ENCODE assay signal across 9 mouse cellular contexts in the genomic region with DNA sequence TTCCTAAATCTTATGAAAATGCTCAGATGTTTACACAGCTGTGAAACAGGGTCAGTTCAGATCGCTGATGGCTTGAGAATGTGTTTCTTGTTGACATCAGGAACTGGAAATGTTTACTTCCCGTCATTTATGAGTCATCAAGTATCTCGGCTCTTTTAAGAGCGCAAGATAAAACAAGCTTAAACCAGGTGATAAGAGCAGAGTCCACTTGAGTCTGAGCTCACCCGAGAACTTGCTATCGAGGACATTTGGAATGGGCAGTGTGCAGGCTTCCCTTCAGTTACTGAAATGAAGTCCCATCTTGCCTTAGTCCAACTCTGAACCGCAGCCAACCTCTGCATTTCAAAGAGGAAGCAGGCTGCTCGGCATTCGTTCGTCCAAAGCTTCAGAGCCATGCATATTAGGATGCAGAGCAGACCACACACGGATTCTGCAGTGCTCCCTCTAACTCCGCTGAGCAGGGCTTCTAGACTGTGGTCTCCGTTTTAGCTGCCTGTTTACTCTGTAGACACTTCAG. TPM values are rescaled to one million over a fixed set of nuclear protein-coding genes. Genes with fewer than 3 reads are reported as not detected.
A peak's percentile ranks its signal among the peaks of the same experiment; 100 is the strongest.
DNase-seq lines count a peak whose midpoint lies in the region; ATAC-seq and TF ChIP-seq lines count a peak whose summit lies in the region.
"Had no signal": no experiment of that assay in that cellular context is flagged by ENCODE, and none has a peak within 500 bp of the region (broad histone marks: within the 10 kb centered on the region; RNA-seq: fewer than 3 reads in every experiment).

No protein-coding gene starts in this region.

- no peak overlapping the region for H3K9ac ChIP-seq in hindbrain, postnatal 0 days (replicated peaks; ENCODE audit: low read length)
- no peak overlapping the region for H3K9ac ChIP-seq in hindbrain, embryonic 11.5 days (ENCODE audit: low read depth, low read length)
- no peak overlapping the region for H3K9ac ChIP-seq in MEL (ENCODE audit: control insufficient read depth, low read depth, low read length, poor library complexity, severe bottlenecking)
- H3K9ac ChIP-seq: hindbrain, embryonic 15.5 days had no signal

- no peak for TF ChIP-seq RAD21 in MEL (IDR thresholded peaks at IDR 0.05; ENCODE audit: low read depth, low read length)

- H3K4me2 ChIP-seq in hindbrain, postnatal 0 days (ENCODE audit: low read depth, low read length) = no peak overlapping the region
- no peak overlapping the region for H3K4me2 ChIP-seq in hindbrain, embryonic 11.5 days (replicated peaks; ENCODE audit: low read depth, low read length)
- H3K4me2 ChIP-seq: hindbrain, embryonic 15.5 days had no signal

- H3K79me2 ChIP-seq in MEL (ENCODE audit: control insufficient read depth, insufficient read depth, low read length, poor library complexity) = no peaks in the 10 kb centered on the region

- no peak overlapping the region; the same call in 1 of the 2 replicates for H3K27ac ChIP-seq in hindbrain, postnatal 0 days
- no peak overlapping the region for H3K27ac ChIP-seq in hindbrain, embryonic 11.5 days (ENCODE audit: low read depth, low read length)
- H3K27ac ChIP-seq in MEL (ENCODE audit: control insufficient read depth, low read depth, low read length) = no peak overlapping the region
- H3K27ac ChIP-seq: hindbrain, embryonic 15.5 days had no signal

- H3K4me3 ChIP-seq in hindbrain, postnatal 0 days (ENCODE audit: low read length) = no peak overlapping the region
- no peak overlapping the region for H3K4me3 ChIP-seq in hindbrain, embryonic 11.5 days (ENCODE audit: low read depth, low read length)
- H3K4me3 ChIP-seq in MEL (ENCODE audit: control insufficient read depth in 1 of 2, insufficient read depth in 1 of 2, low read depth in 2 of 2, low read length in 2 of 2) = no peak overlapping the region
- H3K4me3 ChIP-seq: hindbrain, embryonic 15.5 days had no signal

- peak; percentile 40; the same call in 1 of the 2 replicates for ATAC-seq in hindbrain, postnatal 0 days
- no peak for ATAC-seq in hindbrain, embryonic 11.5 days (ENCODE audit: low FRiP score)

- H3K27me3 ChIP-seq in hindbrain, postnatal 0 days (ENCODE audit: insufficient read depth, low read length) = no peaks in the 10 kb centered on the region
- H3K27me3 ChIP-seq in hindbrain, embryonic 11.5 days (ENCODE audit: control insufficient read depth, insufficient read depth, low read length) = no peaks in the 10 kb centered on the region
- no peaks in the 10 kb centered on the region for H3K27me3 ChIP-seq in MEL (ENCODE audit: control insufficient read depth in 1 of 2, insufficient read depth in 2 of 2, low read length in 2 of 2)
- H3K27me3 ChIP-seq: hindbrain, embryonic 15.5 days had no signal

- H3K4me1 ChIP-seq in hindbrain, postnatal 0 days (ENCODE audit: insufficient read depth, low read length) = no peaks in the 10 kb centered on the region
- H3K4me1 ChIP-seq in hindbrain, embryonic 11.5 days (replicated peaks; ENCODE audit: control insufficient read depth, insufficient read depth, low read length) = no peaks in the 10 kb centered on the region
- H3K4me1 ChIP-seq in MEL (ENCODE audit: control insufficient read depth in 1 of 2, insufficient read depth in 2 of 2, low read length in 2 of 2) = no peaks in the 10 kb centered on the region
- H3K4me1 ChIP-seq: hindbrain, embryonic 15.5 days had no signal

- WGBS in hindbrain, postnatal 0 days = 55% methylated on average over 13 of the region's 13 CpGs
- WGBS in hindbrain, embryonic 11.5 days = 58% methylated on average over 13 of the region's 13 CpGs

- H3K9me3 ChIP-seq in hindbrain, postnatal 0 days (ENCODE audit: low read length) = no peaks in the 10 kb centered on the region
- H3K9me3 ChIP-seq in hindbrain, embryonic 11.5 days (ENCODE audit: control insufficient read depth, low read length) = no peaks in the 10 kb centered on the region
- H3K9me3 ChIP-seq in MEL (replicated peaks; ENCODE audit: insufficient read depth, low read length) = no peaks in the 10 kb centered on the region
- H3K9me3 ChIP-seq: hindbrain, embryonic 15.5 days had no signal

- no peak for TF ChIP-seq EP300 in MEL (IDR thresholded peaks at IDR 0.05; ENCODE audit: low read depth in 1 of 2, low read length in 2 of 2)

- no peak for TF ChIP-seq POLR2A in MEL (IDR thresholded peaks at IDR 0.05; ENCODE audit: control insufficient read depth in 1 of 2, insufficient read depth in 1 of 2, low read depth in 1 of 2, low read length in 2 of 2, poor library complexity in 1 of 2)

- H3K36me3 ChIP-seq in hindbrain, postnatal 0 days (ENCODE audit: insufficient read depth, low read length) = no peaks in the 10 kb centered on the region
- no peaks in the 10 kb centered on the region for H3K36me3 ChIP-seq in hindbrain, embryonic 11.5 days (ENCODE audit: control insufficient read depth, insufficient read depth, low read length)
- H3K36me3 ChIP-seq in MEL (ENCODE audit: control insufficient read depth in 1 of 2, insufficient read depth in 2 of 2, low read length in 2 of 2) = no peaks in the 10 kb centered on the region
- H3K36me3 ChIP-seq: hindbrain, embryonic 15.5 days had no signal

- intact Hi-C loops in heart, postnatal 14 days (cut with DNase I) = loop anchor here (5.0 kb wide), 1 partner anchor 304 kb away; no protein-coding TSS in a partner anchor

- no peak for TF ChIP-seq CTCF in hindbrain, postnatal 0 days (IDR thresholded peaks at IDR 0.05; ENCODE audit: low read depth)
- TF ChIP-seq CTCF in MEL (IDR thresholded peaks at IDR 0.05 in 2 of 3, conservative IDR thresholded peaks at IDR 0.05 in 1 of 3; ENCODE audit: control insufficient read depth in 1 of 3, insufficient read depth in 1 of 3, low read depth in 2 of 3, low read length in 3 of 3, poor library complexity in 1 of 3, severe bottlenecking in 1 of 3) = no peak

- DNase-seq in hindbrain, postnatal 0 days (ENCODE audit: low spot score) = peak; percentile 52
- no peak for DNase-seq in hindbrain, embryonic 11.5 days (ENCODE audit: low spot score)
- DNase-seq in MEL (ENCODE audit: low read depth, low spot score) (peak; percentile 24), adipocyte (ENCODE audit: low spot score) (no peak)
- peak; percentile 17 to 27 for DNase-seq in heart, postnatal 14 days
- DNase-seq in lung, postnatal 14 days = peak; percentile 35
- no peak for DNase-seq in thymus, postnatal 14 days
- DNase-seq in layer of hippocampus, adult 9-10 months (ENCODE audit: low spot score) = no peak

TF ChIP-seq in MEL, 35 proteins besides CTCF, POLR2A, EP300 and RAD21:
- TF ChIP-seq UBTF (IDR thresholded peaks at IDR 0.05; ENCODE audit: borderline replicate concordance, insufficient read depth, low read depth, low read length) (no peak), GATA1 (IDR thresholded peaks at IDR 0.05; ENCODE audit: low read depth, low read length) (0 out of 2 replicates have a peak, but pooled peaks have one; percentile 29)

RNA-seq across cellular contexts. Expression of gene Rassf6, which starts 37.0 kb away (rescaled TPM):
- 1.4 and 1.8 TPM in 2 replicates for total RNA-seq in hindbrain, postnatal 0 days (2014; rRNA removed)
- 2.8 and 3.9 TPM in 2 replicates for polyA plus RNA-seq in hindbrain, postnatal 0 days (2015; fragmentation: Nextera tagmentation; extraction: Ambion mirVana)
- 0.29 and 1.2 TPM in 2 replicates for polyA plus RNA-seq in hindbrain, embryonic 11.5 days (2014; fragmentation: Nextera tagmentation; extraction: Ambion mirVana)
- not detected in 2 replicates for total RNA-seq in MEL (2012; rRNA removed)
- under 1 TPM in 1 of 2 experiments, not detected in 1; 0.39 TPM for polyA plus RNA-seq in MEL (2012; ENCODE audit: insufficient read depth in 1 of 2, insufficient read length in 2 of 2, low read depth in 1 of 2, low replicate concordance in 2 of 2, missing spikeins in 1 of 2)
- not detected for total RNA-seq in heart, postnatal 14 days (2021)

RNA-seq across cellular contexts. Expression of gene 5830473C10Rik, which starts 42.6 kb away (rescaled TPM):
- total RNA-seq in hindbrain, postnatal 0 days (2014; rRNA removed) = not detected in 2 replicates
- 0.15 and 0.24 TPM in 2 replicates for polyA plus RNA-seq in hindbrain, postnatal 0 days (2015; fragmentation: Nextera tagmentation; extraction: Ambion mirVana)
- polyA plus RNA-seq in hindbrain, embryonic 11.5 days (2014; fragmentation: Nextera tagmentation; extraction: Ambion mirVana) = not detected in 2 replicates
- total RNA-seq in MEL (2012; rRNA removed) = 4.9 and 5.9 TPM in 2 replicates
- polyA plus RNA-seq in MEL (2012; ENCODE audit: insufficient read depth in 1 of 2, insufficient read length in 2 of 2, low read depth in 1 of 2, low replicate concordance in 2 of 2, missing spikeins in 1 of 2) = 1 to 10 TPM in 1 of 2 experiments, not detected in 1; 9.3 TPM
- not detected for total RNA-seq in heart, postnatal 14 days (2021)
- polyA plus RNA-seq: hindbrain, embryonic 15.5 days had no signal

Comparison
In these comparisons a context has a peak if more than half of its experiments do, and no peak if none do; other contexts are left out.
1. DNase-seq: peak in hindbrain, postnatal 0 days (single experiment), MEL (single experiment), heart, postnatal 14 days (2 of 2) and lung, postnatal 14 days (single experiment); none in hindbrain, embryonic 11.5 days (single experiment), thymus, postnatal 14 days (single experiment), layer of hippocampus, adult 9-10 months (single experiment) and adipocyte (single experiment).